Mouse (Mus musculus) hematopoietic stem cell, adult 5-6 weeks (primary cell): ENCODE results near the gene Slc8a1. TPM values are rescaled to one million over a fixed set of nuclear protein-coding genes. Genes with fewer than 3 reads are reported as not detected.

Source experiments
- ATAC-seq, 2 experiments: fragments of 125-278 bp in 1 of 2; replicated peaks in 1 of 2; 2 replicates each; pipeline ENCODE4 v1.8.0; 2016 to 2017; ENCODE audit warnings: inconsistent platforms in 2 of 2, mild to moderate bottlenecking in 2 of 2, moderate number of reproducible peaks in 2 of 2, low read depth in 1 of 2, moderate TSS enrichment in 1 of 2; ENCODE audit not compliant: low FRiP score in 2 of 2, poor library complexity in 2 of 2, severe bottlenecking in 2 of 2, insufficient read depth in 1 of 2, low TSS enrichment in 1 of 2
- total RNA-seq: library from RNA; stranded (forward); fragments of 172-1452, 232-1000 nt; gene quantifications from 2 replicates; pipeline ENCODE4 v1.2.3, GENCODE M21; 2017

Slc8a1 gene
- total RNA-seq, 1 experiment from 2014 or later = 21.1 TPM

- no peak for ATAC-seq
These were observed 122.8 kb downstream of the Slc8a1 start for GRCm38 (mm10) chr17:81615391-81615790.

- no peak for ATAC-seq
These were observed 130.7 kb downstream of the Slc8a1 start for GRCm38 (mm10) chr17:81607515-81607914.

- ATAC-seq = no peak
These were observed 132.1 kb downstream of the Slc8a1 start for GRCm38 (mm10) chr17:81606084-81606483.

GRCm38 (mm10) chr17:81605219-81605660 lies 132.9 kb downstream of the Slc8a1 start:
- no peak for ATAC-seq

- no peak for ATAC-seq
These were observed 139.1 kb downstream of the Slc8a1 start for GRCm38 (mm10) chr17:81599072-81599471.

GRCm38 (mm10) chr17:81589791-81590190 lies 148.4 kb downstream of the Slc8a1 start:
- no peak for ATAC-seq

- ATAC-seq = no peak
These were observed 151.4 kb downstream of the Slc8a1 start for GRCm38 (mm10) chr17:81586759-81587158.

- ATAC-seq = peak; percentile 72 to 85
These were observed 158.3 kb downstream of the Slc8a1 start for GRCm38 (mm10) chr17:81579728-81580425.

GRCm38 (mm10) chr17:81576893-81577292 lies 161.3 kb downstream of the Slc8a1 start:
- no peak for ATAC-seq

- peak; percentile 71 to 84 for ATAC-seq
These were observed 172.4 kb downstream of the Slc8a1 start for GRCm38 (mm10) chr17:81565634-81566372.

GRCm38 (mm10) chr17:81554052-81554734 lies 184.0 kb downstream of the Slc8a1 start:
- no peak for ATAC-seq

GRCm38 (mm10) chr17:81551856-81552635 lies 186.1 kb downstream of the Slc8a1 start:
- peak; percentile 89 to 91 for ATAC-seq

- no peak for ATAC-seq
These were observed 187.3 kb downstream of the Slc8a1 start for GRCm38 (mm10) chr17:81550864-81551263.

GRCm38 (mm10) chr17:81548016-81548415 lies 190.2 kb downstream of the Slc8a1 start:
- no peak for ATAC-seq

- ATAC-seq = no peak
These were observed 191.7 kb downstream of the Slc8a1 start for GRCm38 (mm10) chr17:81546525-81546924.

GRCm38 (mm10) chr17:81546012-81546411 lies 192.2 kb downstream of the Slc8a1 start:
- ATAC-seq = no peak

GRCm38 (mm10) chr17:81544926-81545325 lies 193.3 kb downstream of the Slc8a1 start:
- no peak for ATAC-seq
